ENCODE assay signal across 19 mouse cellular contexts in the genomic region with DNA sequence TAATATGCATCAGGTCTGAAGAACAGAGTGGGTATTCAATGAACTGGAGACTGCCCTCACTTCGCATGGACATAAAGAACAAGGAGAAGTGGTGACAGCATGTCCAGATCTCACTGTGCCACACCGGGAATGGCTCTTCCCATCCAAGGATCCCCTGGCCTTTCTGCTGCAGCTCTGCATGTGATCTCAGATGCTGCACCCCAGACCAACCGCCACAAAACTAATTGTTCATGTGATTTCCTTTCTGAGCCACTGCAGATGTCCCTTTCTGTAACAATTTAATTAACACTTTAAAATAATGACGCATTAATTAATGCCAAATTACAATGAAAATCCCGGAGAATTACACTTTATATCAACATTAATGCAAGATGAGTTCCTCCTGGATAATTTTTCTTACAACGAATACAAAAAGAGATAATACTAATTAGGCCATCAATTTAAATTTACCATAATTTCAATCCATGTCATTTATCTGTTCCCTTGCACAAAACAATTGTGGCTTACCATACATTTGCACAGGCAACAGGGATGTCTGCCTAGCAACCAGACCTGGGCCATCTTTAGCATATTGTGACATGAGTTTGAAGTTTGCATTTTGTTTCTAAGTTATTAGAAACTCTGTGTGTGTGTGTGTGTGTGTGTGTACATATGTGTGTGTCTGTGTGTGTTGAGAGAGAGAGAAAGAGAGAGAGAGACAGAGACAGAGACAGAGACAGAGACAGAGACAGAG.
DNase-seq lines count a peak whose midpoint lies in the region; ATAC-seq lines count a peak whose summit lies in the region.
"Had no signal": no experiment of that assay in that cellular context is flagged by ENCODE, and none has a peak within 500 bp of the region (broad histone marks: within the 10 kb centered on the region; RNA-seq: fewer than 3 reads in every experiment).

No protein-coding gene starts in this region.

- no peak overlapping the region for H3K27ac ChIP-seq in forebrain, embryonic 11.5 days (ENCODE audit: low read depth, low read length)
- no peak overlapping the region for H3K27ac ChIP-seq in forebrain, embryonic 10.5 days
- no peak overlapping the region for H3K27ac ChIP-seq in forebrain, embryonic 12.5 days
- peak overlapping the region; percentile 37; the same call in 1 of the 2 replicates for H3K27ac ChIP-seq in forebrain, embryonic 16.5 days (ENCODE audit: low read length)
- no peak overlapping the region for H3K27ac ChIP-seq in kidney, embryonic 14.5 days (ENCODE audit: low read depth, low read length)
- H3K27ac ChIP-seq: embryonic facial prominence, embryonic 15.5 days; heart, embryonic 13.5 days; hindbrain, embryonic 14.5 days; intestine, embryonic 15.5 days had no signal

- no peak overlapping the region for H3K9ac ChIP-seq in forebrain, embryonic 11.5 days (ENCODE audit: low read length)
- H3K9ac ChIP-seq in forebrain, embryonic 12.5 days: no peak overlapping the region
- no peak overlapping the region for H3K9ac ChIP-seq in forebrain, embryonic 16.5 days (replicated peaks; ENCODE audit: low read depth, low read length)
- no peak overlapping the region for H3K9ac ChIP-seq in kidney, embryonic 14.5 days (ENCODE audit: low read depth, low read length)
- H3K9ac ChIP-seq: embryonic facial prominence, embryonic 15.5 days; heart, embryonic 13.5 days; hindbrain, embryonic 14.5 days; intestine, embryonic 15.5 days had no signal

- 72% methylated on average over 6 of the region's 6 CpGs for WGBS in forebrain, embryonic 11.5 days
- WGBS in forebrain, embryonic 10.5 days: 86% methylated on average over 6 of the region's 6 CpGs
- 59% methylated on average over 6 of the region's 6 CpGs for WGBS in forebrain, embryonic 12.5 days
- WGBS in forebrain, embryonic 16.5 days: 39% methylated on average over 6 of the region's 6 CpGs
- WGBS in kidney, embryonic 14.5 days: 81% methylated on average over 6 of the region's 6 CpGs

- peak; percentile 32; the same call in 1 of the 2 replicates for ATAC-seq in forebrain, embryonic 11.5 days (replicated peaks; ENCODE audit: low FRiP score)
- ATAC-seq in forebrain, embryonic 12.5 days (ENCODE audit: low FRiP score): peak; percentile 30; the same call in 1 of the 2 replicates
- peak; percentile 84 for ATAC-seq in forebrain, embryonic 16.5 days
- ATAC-seq in kidney, embryonic 14.5 days (ENCODE audit: low FRiP score, low TSS enrichment): no peak
- ATAC-seq: intestine, embryonic 15.5 days had no signal

- H3K4me1 ChIP-seq in forebrain, embryonic 11.5 days (replicated peaks; ENCODE audit: control insufficient read depth, insufficient read depth, low read length): no peaks in the 10 kb centered on the region; the same call in 1 of the 2 replicates
- H3K4me1 ChIP-seq in forebrain, embryonic 10.5 days: peaks cover 9% of the 10 kb centered on the region
- H3K4me1 ChIP-seq in forebrain, embryonic 12.5 days: 0 out of 2 replicates have a peak, but pooled peaks cover 5% of the 10 kb centered on the region
- 0 out of 2 replicates have a peak, but pooled peaks cover 3% of the 10 kb centered on the region for H3K4me1 ChIP-seq in forebrain, embryonic 16.5 days (replicated peaks; ENCODE audit: control insufficient read depth, insufficient read depth, low read length)
- no peaks in the 10 kb centered on the region for H3K4me1 ChIP-seq in kidney, embryonic 14.5 days (ENCODE audit: control insufficient read depth, insufficient read depth, low read length)
- H3K4me1 ChIP-seq: embryonic facial prominence, embryonic 15.5 days; intestine, embryonic 15.5 days had no signal

- H3K4me2 ChIP-seq in forebrain, embryonic 11.5 days (ENCODE audit: low read depth, low read length, severe bottlenecking): no peak overlapping the region
- no peak overlapping the region for H3K4me2 ChIP-seq in forebrain, embryonic 12.5 days
- H3K4me2 ChIP-seq in forebrain, embryonic 16.5 days (ENCODE audit: low read length): no peak overlapping the region
- no peak overlapping the region for H3K4me2 ChIP-seq in kidney, embryonic 14.5 days (replicated peaks; ENCODE audit: low read depth, low read length)
- H3K4me2 ChIP-seq: embryonic facial prominence, embryonic 15.5 days; heart, embryonic 13.5 days; hindbrain, embryonic 14.5 days; intestine, embryonic 15.5 days had no signal

- no peaks in the 10 kb centered on the region for H3K9me3 ChIP-seq in forebrain, embryonic 11.5 days (ENCODE audit: control insufficient read depth, low read length)
- H3K9me3 ChIP-seq in forebrain, embryonic 10.5 days: no peaks in the 10 kb centered on the region
- no peaks in the 10 kb centered on the region for H3K9me3 ChIP-seq in forebrain, embryonic 12.5 days
- no peaks in the 10 kb centered on the region for H3K9me3 ChIP-seq in forebrain, embryonic 16.5 days (ENCODE audit: control insufficient read depth, low read length)
- no peaks in the 10 kb centered on the region for H3K9me3 ChIP-seq in kidney, embryonic 14.5 days (ENCODE audit: control insufficient read depth, low read length)
- H3K9me3 ChIP-seq: embryonic facial prominence, embryonic 15.5 days; heart, embryonic 13.5 days; intestine, embryonic 15.5 days had no signal

- DNase-seq in forebrain, embryonic 11.5 days (ENCODE audit: low spot score): no peak
- DNase-seq in forebrain, embryonic 10.5 days (ENCODE audit: extremely low spot score, low spot score): no peak
- DNase-seq in heart, postnatal 14 days: no peak
- DNase-seq in testis, postnatal 14 days (ENCODE audit: low spot score): no peak
- DNase-seq: adrenal gland, postnatal 10 days; cerebellum, adult 11-12 months; cerebellum, adult 9-10 months; cerebellum, postnatal 36 days; gastrocnemius, postnatal 36 days; heart, adult 11 months; heart, postnatal 4 days had no signal

- H3K27me3 ChIP-seq in forebrain, embryonic 11.5 days (ENCODE audit: control insufficient read depth, insufficient read depth, low read length): no peaks in the 10 kb centered on the region
- no peaks in the 10 kb centered on the region for H3K27me3 ChIP-seq in forebrain, embryonic 10.5 days (ENCODE audit: poor library complexity, severe bottlenecking)
- H3K27me3 ChIP-seq in forebrain, embryonic 12.5 days: no peaks in the 10 kb centered on the region
- no peaks in the 10 kb centered on the region for H3K27me3 ChIP-seq in forebrain, embryonic 16.5 days (replicated peaks; ENCODE audit: control insufficient read depth, insufficient read depth, low read length)
- H3K27me3 ChIP-seq in kidney, embryonic 14.5 days (ENCODE audit: control insufficient read depth, insufficient read depth, low read length): no peaks in the 10 kb centered on the region
- H3K27me3 ChIP-seq: embryonic facial prominence, embryonic 15.5 days; heart, embryonic 13.5 days; intestine, embryonic 15.5 days had no signal

- intact Hi-C loops in heart, postnatal 14 days (cut with DNase I): no loop called here

- no peak overlapping the region for H3K4me3 ChIP-seq in forebrain, embryonic 11.5 days (ENCODE audit: low read depth, low read length)
- H3K4me3 ChIP-seq in forebrain, embryonic 10.5 days: no peak overlapping the region
- H3K4me3 ChIP-seq in forebrain, embryonic 12.5 days (replicated peaks): no peak overlapping the region
- H3K4me3 ChIP-seq in forebrain, embryonic 16.5 days (replicated peaks; ENCODE audit: low read length): no peak overlapping the region
- no peak overlapping the region for H3K4me3 ChIP-seq in kidney, embryonic 14.5 days (ENCODE audit: low read length)
- H3K4me3 ChIP-seq: embryonic facial prominence, embryonic 15.5 days; erythroblast, embryonic 14.5 days; heart, embryonic 13.5 days; intestine, embryonic 15.5 days had no signal

- H3K36me3 ChIP-seq in forebrain, embryonic 11.5 days (ENCODE audit: control insufficient read depth, insufficient read depth, low read length): no peaks in the 10 kb centered on the region
- H3K36me3 ChIP-seq in forebrain, embryonic 10.5 days (replicated peaks): no peaks in the 10 kb centered on the region
- H3K36me3 ChIP-seq in forebrain, embryonic 12.5 days (replicated peaks): no peaks in the 10 kb centered on the region
- H3K36me3 ChIP-seq in forebrain, embryonic 16.5 days (ENCODE audit: control insufficient read depth, insufficient read depth): no peaks in the 10 kb centered on the region
- no peaks in the 10 kb centered on the region for H3K36me3 ChIP-seq in kidney, embryonic 14.5 days (ENCODE audit: control insufficient read depth, insufficient read depth, low read length)
- H3K36me3 ChIP-seq: embryonic facial prominence, embryonic 15.5 days; heart, embryonic 13.5 days; intestine, embryonic 15.5 days had no signal
